ENCODE assay signal across 9 mouse cellular contexts in the genomic region with DNA sequence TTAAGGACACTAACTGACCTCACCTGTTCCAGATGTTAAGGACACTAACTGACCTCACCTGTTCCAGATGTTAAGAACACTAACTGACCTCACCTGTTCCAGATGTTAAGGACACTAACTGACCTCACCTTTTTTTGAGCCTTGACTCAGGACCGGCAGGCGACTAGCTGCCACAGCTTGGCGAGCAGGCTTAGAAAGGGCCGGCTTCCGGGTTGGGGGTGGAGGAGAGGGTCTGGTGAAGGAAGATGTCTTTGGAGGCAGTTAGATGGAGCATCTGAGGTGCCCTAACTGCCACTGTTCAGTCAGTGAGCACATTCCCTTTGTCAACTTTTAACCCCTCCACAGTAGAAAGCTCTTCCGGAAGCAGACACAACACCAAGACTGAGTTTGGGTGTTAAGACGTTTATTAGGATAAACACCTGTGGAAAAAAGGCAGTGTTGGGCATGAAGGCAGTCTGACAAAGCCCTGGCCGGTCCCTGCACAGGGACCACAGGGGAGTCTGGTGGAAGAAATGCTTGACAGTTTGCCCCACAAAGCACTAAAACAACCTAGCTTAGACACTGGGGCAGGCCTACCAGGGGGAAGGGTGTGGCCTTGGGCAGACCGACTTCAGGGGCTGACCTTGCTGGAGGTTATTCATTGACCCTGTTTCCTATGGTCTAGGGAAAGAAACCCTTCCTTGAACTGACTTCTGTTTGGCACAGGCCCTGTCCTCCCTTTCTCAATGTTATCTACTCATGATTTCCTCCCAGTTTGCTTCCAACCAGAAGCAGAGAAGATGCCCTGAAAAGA. TPM values are rescaled to one million over a fixed set of nuclear protein-coding genes. Genes with fewer than 3 reads are reported as not detected.
A peak's percentile ranks its signal among the peaks of the same experiment; 100 is the strongest.
DNase-seq lines count a peak whose midpoint lies in the region; ATAC-seq and TF ChIP-seq lines count a peak whose summit lies in the region.
"Had no signal": no experiment of that assay in that cellular context is flagged by ENCODE, and none has a peak within 500 bp of the region (broad histone marks: within the 10 kb centered on the region; RNA-seq: fewer than 3 reads in every experiment).

No protein-coding gene starts in this region.

- no peaks in the 10 kb centered on the region for H3K27me3 ChIP-seq in intestine, embryonic 15.5 days (replicated peaks)
- H3K27me3 ChIP-seq in intestine, embryonic 16.5 days (replicated peaks; ENCODE audit: control insufficient read depth, insufficient read depth, low read length), result no peaks in the 10 kb centered on the region
- no peaks in the 10 kb centered on the region for H3K27me3 ChIP-seq in embryonic facial prominence, embryonic 12.5 days
- no peaks in the 10 kb centered on the region for H3K27me3 ChIP-seq in forebrain, postnatal 0 days (ENCODE audit: insufficient read depth, low read length)
- no peaks in the 10 kb centered on the region for H3K27me3 ChIP-seq in midbrain, embryonic 16.5 days (ENCODE audit: control insufficient read depth, insufficient read depth, low read depth, low read length)

- no peak for ATAC-seq in intestine, embryonic 15.5 days
- ATAC-seq in intestine, embryonic 16.5 days, result no peak
- no peak for ATAC-seq in embryonic facial prominence, embryonic 12.5 days (ENCODE audit: insufficient number of reproducible peaks, insufficient read depth, low FRiP score, low TSS enrichment)
- ATAC-seq in forebrain, postnatal 0 days, result no peak
- ATAC-seq in midbrain, embryonic 16.5 days, result no peak

- H3K4me3 ChIP-seq in intestine, embryonic 15.5 days (replicated peaks), result no peak overlapping the region
- H3K4me3 ChIP-seq in intestine, embryonic 16.5 days (ENCODE audit: low read length), result no peak overlapping the region
- H3K4me3 ChIP-seq in embryonic facial prominence, embryonic 12.5 days, result no peak overlapping the region
- H3K4me3 ChIP-seq in forebrain, postnatal 0 days (ENCODE audit: low read depth, low read length), result no peak overlapping the region
- peak overlapping the region; percentile 6; the same call in 1 of the 2 replicates for H3K4me3 ChIP-seq in midbrain, embryonic 16.5 days (ENCODE audit: low read depth, low read length)

- H3K27ac ChIP-seq in intestine, embryonic 15.5 days, result no peak overlapping the region
- no peak overlapping the region for H3K27ac ChIP-seq in intestine, embryonic 16.5 days (ENCODE audit: low read length)
- no peak overlapping the region for H3K27ac ChIP-seq in embryonic facial prominence, embryonic 12.5 days
- no peak overlapping the region for H3K27ac ChIP-seq in forebrain, postnatal 0 days (ENCODE audit: low read depth, low read length)
- no peak overlapping the region for H3K27ac ChIP-seq in midbrain, embryonic 16.5 days (ENCODE audit: low read length)

- no peaks in the 10 kb centered on the region for H3K9me3 ChIP-seq in intestine, embryonic 15.5 days
- no peaks in the 10 kb centered on the region for H3K9me3 ChIP-seq in intestine, embryonic 16.5 days (ENCODE audit: control insufficient read depth, low read length)
- H3K9me3 ChIP-seq in embryonic facial prominence, embryonic 12.5 days, result no peaks in the 10 kb centered on the region
- H3K9me3 ChIP-seq in forebrain, postnatal 0 days (ENCODE audit: low read length), result no peaks in the 10 kb centered on the region
- H3K9me3 ChIP-seq in midbrain, embryonic 16.5 days (replicated peaks; ENCODE audit: control insufficient read depth, low read length, poor library complexity, severe bottlenecking), result no peaks in the 10 kb centered on the region

- no peaks in the 10 kb centered on the region for H3K36me3 ChIP-seq in intestine, embryonic 15.5 days
- no peaks in the 10 kb centered on the region for H3K36me3 ChIP-seq in intestine, embryonic 16.5 days (ENCODE audit: control insufficient read depth, insufficient read depth, low read length)
- H3K36me3 ChIP-seq in embryonic facial prominence, embryonic 12.5 days, result peaks cover 7% of the 10 kb centered on the region
- H3K36me3 ChIP-seq in forebrain, postnatal 0 days (ENCODE audit: insufficient read depth), result 0 out of 2 replicates have a peak, but pooled peaks cover 4% of the 10 kb centered on the region
- no peaks in the 10 kb centered on the region for H3K36me3 ChIP-seq in midbrain, embryonic 16.5 days (ENCODE audit: control insufficient read depth, insufficient read depth, low read length)

- TF ChIP-seq CTCF in forebrain, postnatal 0 days (IDR thresholded peaks at IDR 0.05; ENCODE audit: low read depth), result no peak

- 42% methylated on average over 9 of the region's 9 CpGs for WGBS in intestine, embryonic 15.5 days
- WGBS in intestine, embryonic 16.5 days, result 48% methylated on average over 9 of the region's 9 CpGs
- 44% methylated on average over 9 of the region's 9 CpGs for WGBS in embryonic facial prominence, embryonic 12.5 days
- WGBS in forebrain, postnatal 0 days, result 42% methylated on average over 9 of the region's 9 CpGs
- WGBS in midbrain, embryonic 16.5 days, result 49% methylated on average over 9 of the region's 9 CpGs

- H3K9ac ChIP-seq in intestine, embryonic 15.5 days, result no peak overlapping the region
- no peak overlapping the region for H3K9ac ChIP-seq in intestine, embryonic 16.5 days (ENCODE audit: low read depth, low read length)
- no peak overlapping the region for H3K9ac ChIP-seq in embryonic facial prominence, embryonic 12.5 days
- no peak overlapping the region for H3K9ac ChIP-seq in forebrain, postnatal 0 days
- H3K9ac ChIP-seq in midbrain, embryonic 16.5 days (ENCODE audit: low read depth, low read length), result peak overlapping the region; percentile 91; the same call in 1 of the 2 replicates

- H3K4me2 ChIP-seq in intestine, embryonic 15.5 days (replicated peaks), result peak overlapping the region; percentile 96; the same call in 1 of the 2 replicates
- H3K4me2 ChIP-seq in intestine, embryonic 16.5 days (ENCODE audit: low read depth, low read length), result no peak overlapping the region
- peak overlapping the region; percentile 93 for H3K4me2 ChIP-seq in embryonic facial prominence, embryonic 12.5 days (replicated peaks)
- peak overlapping the region; percentile 85 for H3K4me2 ChIP-seq in forebrain, postnatal 0 days (ENCODE audit: low read depth)
- H3K4me2 ChIP-seq in midbrain, embryonic 16.5 days (ENCODE audit: low read length), result peak overlapping the region; percentile 76

- peaks cover 29% of the 10 kb centered on the region for H3K4me1 ChIP-seq in intestine, embryonic 15.5 days (replicated peaks)
- H3K4me1 ChIP-seq in intestine, embryonic 16.5 days (ENCODE audit: control insufficient read depth, insufficient read depth, low read length), result peaks cover 19% of the 10 kb centered on the region
- peaks cover 26% of the 10 kb centered on the region for H3K4me1 ChIP-seq in embryonic facial prominence, embryonic 12.5 days
- peaks cover 9% of the 10 kb centered on the region; the same call in 1 of the 2 replicates for H3K4me1 ChIP-seq in forebrain, postnatal 0 days (ENCODE audit: insufficient read depth)
- H3K4me1 ChIP-seq in midbrain, embryonic 16.5 days (ENCODE audit: control insufficient read depth, insufficient read depth, low read length), result peaks cover 24% of the 10 kb centered on the region

- no peak for DNase-seq in forebrain, postnatal 0 days
- no peak for DNase-seq in cerebellum, postnatal 36 days
- no peak for DNase-seq in thymus, postnatal 36 days
- DNase-seq: gastrocnemius, postnatal 14 days had no signal

RNA-seq across cellular contexts. Expression of a gene that starts 4.4 kb away (rescaled TPM):
- polyA plus RNA-seq in intestine, embryonic 15.5 days (2015; fragmentation: Nextera tagmentation; extraction: Ambion mirVana), result 5.4 and 5.9 TPM in 2 replicates
- 3.5 and 3.6 TPM in 2 replicates for polyA plus RNA-seq in intestine, embryonic 16.5 days (2015; fragmentation: Nextera tagmentation; extraction: Ambion mirVana)
- 16.9 and 18.1 TPM in 2 replicates for polyA plus RNA-seq in embryonic facial prominence, embryonic 12.5 days (2016; fragmentation: Nextera tagmentation; extraction: Ambion mirVana)
- total RNA-seq in forebrain, postnatal 0 days (2014; rRNA removed), result 47.1 and 47.8 TPM in 2 replicates
- 10.0 and 11.9 TPM in 2 replicates for polyA plus RNA-seq in forebrain, postnatal 0 days (2015; fragmentation: Nextera tagmentation; extraction: Ambion mirVana)
- 12.1 and 14.0 TPM in 2 replicates for polyA plus RNA-seq in midbrain, embryonic 16.5 days (2015; fragmentation: Nextera tagmentation; extraction: Ambion mirVana)

RNA-seq across cellular contexts. Expression of a gene that starts 17.0 kb away (rescaled TPM):
- 1.8 and 2.1 TPM in 2 replicates for polyA plus RNA-seq in intestine, embryonic 15.5 days (2015; fragmentation: Nextera tagmentation; extraction: Ambion mirVana)
- 2.5 and 2.7 TPM in 2 replicates for polyA plus RNA-seq in intestine, embryonic 16.5 days (2015; fragmentation: Nextera tagmentation; extraction: Ambion mirVana)
- polyA plus RNA-seq in embryonic facial prominence, embryonic 12.5 days (2016; fragmentation: Nextera tagmentation; extraction: Ambion mirVana), result 4.3 and 4.9 TPM in 2 replicates
- 30.9 and 43.7 TPM in 2 replicates for total RNA-seq in forebrain, postnatal 0 days (2014; rRNA removed)
- polyA plus RNA-seq in forebrain, postnatal 0 days (2015; fragmentation: Nextera tagmentation; extraction: Ambion mirVana), result 32.0 and 52.1 TPM in 2 replicates
- 50.8 and 64.8 TPM in 2 replicates for polyA plus RNA-seq in midbrain, embryonic 16.5 days (2015; fragmentation: Nextera tagmentation; extraction: Ambion mirVana)
- total RNA-seq: gastrocnemius, postnatal 14 days; megakaryocyte progenitor cell, adult 5-6 weeks had no signal

RNA-seq across cellular contexts. Expression of a gene that starts 21.4 kb away (rescaled TPM):
- polyA plus RNA-seq in intestine, embryonic 15.5 days (2015; fragmentation: Nextera tagmentation; extraction: Ambion mirVana), result 34.4 and 40.8 TPM in 2 replicates
- polyA plus RNA-seq in intestine, embryonic 16.5 days (2015; fragmentation: Nextera tagmentation; extraction: Ambion mirVana), result 20.7 and 21.2 TPM in 2 replicates
- 71.0 and 73.6 TPM in 2 replicates for polyA plus RNA-seq in embryonic facial prominence, embryonic 12.5 days (2016; fragmentation: Nextera tagmentation; extraction: Ambion mirVana)
- 10.5 and 16.4 TPM in 2 replicates for total RNA-seq in forebrain, postnatal 0 days (2014; rRNA removed)
- polyA plus RNA-seq in forebrain, postnatal 0 days (2015; fragmentation: Nextera tagmentation; extraction: Ambion mirVana), result 13.5 and 15.4 TPM in 2 replicates
- 12.6 and 14.7 TPM in 2 replicates for polyA plus RNA-seq in midbrain, embryonic 16.5 days (2015; fragmentation: Nextera tagmentation; extraction: Ambion mirVana)

RNA-seq across cellular contexts. Expression of a gene that starts 22.0 kb away (rescaled TPM):
- polyA plus RNA-seq in intestine, embryonic 15.5 days (2015; fragmentation: Nextera tagmentation; extraction: Ambion mirVana), result 0.42 and 0.49 TPM in 2 replicates
- 0.54 and 0.79 TPM in 2 replicates for polyA plus RNA-seq in intestine, embryonic 16.5 days (2015; fragmentation: Nextera tagmentation; extraction: Ambion mirVana)
- 0.27 and 0.31 TPM in 2 replicates for polyA plus RNA-seq in embryonic facial prominence, embryonic 12.5 days (2016; fragmentation: Nextera tagmentation; extraction: Ambion mirVana)
- total RNA-seq in forebrain, postnatal 0 days (2014; rRNA removed), result 2.3 and 5.0 TPM in 2 replicates
- 5.6 and 6.4 TPM in 2 replicates for polyA plus RNA-seq in forebrain, postnatal 0 days (2015; fragmentation: Nextera tagmentation; extraction: Ambion mirVana)
- 1.7 and 1.8 TPM in 2 replicates for polyA plus RNA-seq in midbrain, embryonic 16.5 days (2015; fragmentation: Nextera tagmentation; extraction: Ambion mirVana)
- total RNA-seq: gastrocnemius, postnatal 14 days had no signal

RNA-seq across cellular contexts. Expression of a gene that starts 49.6 kb away (rescaled TPM):
- 4.3 and 4.9 TPM in 2 replicates for polyA plus RNA-seq in intestine, embryonic 15.5 days (2015; fragmentation: Nextera tagmentation; extraction: Ambion mirVana)
- polyA plus RNA-seq in intestine, embryonic 16.5 days (2015; fragmentation: Nextera tagmentation; extraction: Ambion mirVana), result 4.4 and 7.1 TPM in 2 replicates
- polyA plus RNA-seq in embryonic facial prominence, embryonic 12.5 days (2016; fragmentation: Nextera tagmentation; extraction: Ambion mirVana), result 3.5 and 3.7 TPM in 2 replicates
- 2.0 and 2.2 TPM in 2 replicates for total RNA-seq in forebrain, postnatal 0 days (2014; rRNA removed)
- 1.3 and 1.4 TPM in 2 replicates for polyA plus RNA-seq in forebrain, postnatal 0 days (2015; fragmentation: Nextera tagmentation; extraction: Ambion mirVana)
- polyA plus RNA-seq in midbrain, embryonic 16.5 days (2015; fragmentation: Nextera tagmentation; extraction: Ambion mirVana), result 1.9 and 2.4 TPM in 2 replicates
- total RNA-seq: megakaryocyte progenitor cell, adult 5-6 weeks had no signal
